Mouse (Mus musculus) liver, adult 2 months (tissue): ENCODE measurements around the gene Nptn.

Experiments used
- CTCF ChIP-seq: fragments of 200-500 bp; IDR thresholded peaks from 2 replicates; pipeline ENCODE4 v1.5.1; 2011; ENCODE audit warnings: low read depth, low read length, control low read depth
- POLR2A ChIP-seq: fragments of 200-500 bp; IDR thresholded peaks from 2 replicates; pipeline ENCODE4 v1.6.1; 2011; ENCODE audit warnings: low read length, control low read depth; ENCODE audit not compliant: insufficient read depth; ENCODE audit errors: extremely low read depth

DNA sequence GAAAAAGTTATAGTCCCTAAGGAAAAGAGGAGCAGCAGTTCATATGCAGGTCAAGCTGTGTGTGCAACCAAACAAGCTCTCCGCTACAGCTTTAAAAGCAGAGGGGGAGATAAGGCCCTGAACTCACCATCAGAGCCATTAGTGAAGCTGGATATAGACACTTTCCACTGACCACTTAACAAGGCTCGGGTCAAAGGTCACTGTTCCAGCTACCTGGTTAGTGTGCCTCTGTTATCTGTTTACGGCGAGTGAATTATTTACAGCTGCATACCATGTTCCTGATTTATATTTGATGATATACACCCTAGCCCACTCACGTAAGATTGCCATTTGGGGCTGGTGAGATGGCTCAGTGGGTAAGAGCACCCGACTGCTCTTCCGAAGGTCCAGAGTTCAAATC lies 109.4 kb downstream of the Nptn start:
- TF ChIP-seq POLR2A (no peak), CTCF (no peak)
